Mouse (Mus musculus) urinary bladder, postnatal 4 days (tissue): ENCODE measurements around the gene Pole4.
"Not testable (repeated sequence)": the region's sequence is repeated elsewhere in the genome, so short reads cannot be mapped to it uniquely, and the experiment has no call there.

Source experiments
- DNase-seq, 2 experiments: peaks; one replicate each; pipeline ENCODE4 v3.0.0; 2021 to 2022; ENCODE audit warnings: low spot score in 2 of 2

The Pole4 gene

DNA sequence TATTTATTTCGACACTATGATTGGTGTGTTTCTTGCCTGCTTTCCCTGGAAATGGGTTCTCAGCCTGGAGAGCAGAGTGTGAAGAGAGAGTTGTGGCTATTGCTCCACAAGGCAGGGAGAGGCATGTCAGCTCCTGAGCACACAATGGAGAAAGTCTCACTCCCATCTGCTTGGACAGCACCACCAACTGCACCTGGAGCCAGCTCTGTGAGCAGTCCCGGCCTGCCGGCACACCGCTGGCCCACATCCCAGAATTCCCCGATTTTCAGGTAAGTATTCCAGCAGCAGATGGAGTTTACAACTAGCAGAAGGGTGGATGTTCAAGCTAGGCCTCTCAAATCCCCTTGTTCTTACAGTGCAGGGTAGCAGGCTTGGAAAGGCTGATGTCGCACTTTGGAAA is 10.1 kb upstream of the Pole4 start:
- no peak for DNase-seq

DNA sequence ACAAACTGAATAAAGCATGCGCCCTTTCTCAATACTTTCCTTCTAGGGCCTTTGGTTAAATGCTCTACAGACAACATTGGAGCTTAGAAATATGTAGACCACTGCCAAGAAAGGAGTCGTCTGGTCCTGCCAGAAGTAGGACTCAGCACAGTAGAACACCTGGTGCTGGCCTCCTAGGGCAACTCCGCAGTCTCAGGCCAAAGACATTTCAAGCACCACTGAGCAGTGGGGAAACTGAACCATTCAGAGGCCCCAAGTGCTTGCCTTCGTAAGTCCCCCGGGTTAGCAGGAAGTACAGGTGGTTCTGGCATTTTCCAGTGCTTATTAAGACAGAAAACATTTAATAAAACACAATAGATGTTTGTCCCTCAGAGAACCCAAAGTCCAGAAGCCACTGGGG is 9.7 kb upstream of the Pole4 start:
- DNase-seq = no peak

DNA sequence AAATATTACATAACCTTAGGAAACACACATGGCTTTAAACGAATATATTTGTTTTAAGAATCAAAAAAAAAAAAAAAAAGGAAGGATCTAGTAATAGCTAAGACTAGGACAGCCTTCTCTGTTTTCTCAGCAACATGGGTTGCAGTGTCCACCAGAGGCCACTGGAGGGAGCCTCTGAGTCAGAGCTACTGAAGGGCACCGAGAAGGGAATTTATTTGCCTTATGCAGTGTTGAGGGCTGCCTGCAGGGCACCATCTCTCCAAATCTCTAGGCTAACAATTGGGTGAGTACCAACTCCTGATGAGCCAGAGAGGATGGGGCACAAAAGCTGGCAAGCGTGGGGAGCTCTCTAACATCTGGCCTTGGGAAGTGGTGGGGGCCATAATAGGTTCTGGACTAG is 9.1 kb upstream of the Pole4 start:
- peak; percentile 72 to 77 for DNase-seq

DNA sequence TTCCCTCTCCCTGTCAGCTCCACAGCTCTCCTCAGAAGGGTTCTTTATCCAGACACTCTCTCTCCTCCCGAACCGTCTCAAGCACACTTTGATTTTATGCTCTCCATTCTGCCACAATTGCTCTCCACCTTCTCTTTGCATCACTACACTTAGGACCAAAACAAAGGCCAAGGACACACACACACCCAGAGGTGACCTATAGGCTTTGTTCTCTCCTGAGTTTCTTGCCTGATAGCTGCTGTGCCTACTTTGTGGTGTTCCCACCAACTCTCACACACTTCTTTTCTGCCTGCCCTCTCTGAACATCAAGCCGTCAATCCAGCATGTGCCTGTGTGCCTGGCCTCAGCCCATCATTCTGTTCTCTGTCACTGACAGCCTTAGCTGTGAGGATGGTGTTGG is 2.6 kb upstream of the Pole4 start:
- no peak for DNase-seq

DNA sequence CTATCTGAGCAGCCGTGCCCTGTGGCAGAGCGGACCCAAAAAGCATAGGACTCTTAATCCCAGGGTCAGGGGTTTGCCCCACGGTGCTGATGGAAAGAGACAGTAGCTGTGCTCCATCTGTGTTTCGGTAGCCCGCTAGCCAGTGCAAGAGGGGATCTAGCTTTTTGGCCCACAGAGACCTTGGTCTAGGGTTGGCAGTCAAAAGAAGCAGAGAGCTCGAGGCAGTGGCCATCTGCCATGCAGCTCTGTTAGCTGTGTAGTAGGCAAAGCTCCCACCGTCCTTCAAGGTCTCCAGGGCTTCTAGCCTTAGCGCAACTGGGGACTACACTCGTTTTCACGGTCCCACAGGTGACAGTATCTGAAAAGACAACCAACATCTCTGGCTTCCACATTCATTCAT is 2.1 kb upstream of the Pole4 start:
- no peak for DNase-seq

DNA sequence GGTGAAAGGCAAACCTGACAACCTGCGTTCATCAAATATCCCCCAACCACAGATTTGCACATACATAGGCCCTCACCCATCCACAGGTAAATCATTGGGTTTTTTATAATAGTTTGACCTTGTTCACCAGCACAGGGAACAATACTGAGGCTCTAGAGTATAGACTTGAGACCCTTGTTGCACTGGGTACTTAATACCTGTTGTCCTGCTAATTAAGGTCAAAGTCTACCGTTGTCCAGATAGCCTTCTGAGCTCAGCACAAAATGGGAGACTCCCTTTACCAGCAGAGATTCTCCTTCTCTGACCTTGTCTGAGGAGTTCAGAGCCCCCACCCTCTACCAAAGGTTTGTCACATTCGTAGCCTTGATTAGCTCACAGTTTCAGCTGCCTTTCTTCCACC is 1.5 kb downstream of the Pole4 start:
- DNase-seq = no peak

DNA sequence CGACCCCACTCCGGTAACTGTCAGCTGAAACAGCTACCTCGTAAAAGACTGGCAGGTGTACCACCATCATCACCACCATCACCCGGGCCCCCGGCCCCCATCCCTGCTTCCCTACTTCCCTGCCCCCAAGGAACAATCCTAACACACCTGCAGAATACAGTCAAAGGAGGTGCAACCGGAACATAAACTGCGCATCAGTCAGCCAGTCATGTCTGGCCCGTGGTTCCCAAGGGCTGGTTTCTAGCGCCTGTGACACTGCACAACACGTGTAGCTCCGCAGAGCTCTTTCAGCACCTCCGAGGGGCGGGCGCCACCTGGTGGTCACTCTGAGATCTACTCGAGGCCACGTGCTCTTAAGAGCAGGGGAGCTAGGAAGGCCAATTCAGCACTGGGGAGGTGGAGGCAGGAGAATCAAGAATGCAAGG is 2.6 kb downstream of the Pole4 start:
- DNase-seq = peak; percentile 65 to 93

DNA sequence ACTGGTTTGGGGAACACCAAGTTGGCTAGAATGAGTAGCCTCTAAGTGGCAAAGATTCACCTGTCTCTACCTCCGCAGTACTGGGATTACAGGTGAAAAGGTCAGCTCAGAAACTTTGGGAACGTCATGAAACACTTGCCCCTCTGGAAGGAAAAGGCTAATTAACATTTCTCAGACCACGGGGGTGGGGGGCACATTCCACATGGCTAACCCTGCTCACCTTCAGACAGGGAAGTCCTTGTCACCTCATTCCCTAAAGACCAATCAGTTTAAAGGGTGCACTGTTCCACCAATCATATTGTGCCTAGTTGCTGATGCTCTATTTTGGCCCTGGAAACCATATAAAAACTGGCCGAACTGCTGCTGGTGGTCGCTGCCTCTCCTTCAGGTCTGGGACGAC is 3.9 kb downstream of the Pole4 start:
- no peak for DNase-seq

DNA sequence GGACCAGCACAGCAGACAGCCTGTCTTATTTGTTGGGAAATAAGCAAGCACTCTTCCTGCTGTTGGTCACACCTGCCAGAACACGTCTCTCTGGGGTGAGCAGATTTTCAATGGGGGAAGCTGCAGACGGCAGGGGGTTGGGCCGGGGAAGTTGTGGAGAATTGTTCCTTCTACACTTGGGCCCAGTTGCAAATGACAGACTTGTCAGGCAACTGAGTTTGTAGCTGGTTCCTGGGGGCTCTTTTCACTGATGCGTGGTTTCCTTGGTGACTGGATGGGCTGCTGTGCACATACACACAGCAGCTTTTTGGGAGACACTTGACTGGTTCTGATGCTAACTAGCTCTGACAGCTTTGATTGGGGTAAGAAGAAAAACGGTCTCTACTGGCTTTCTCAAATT is 5.3 kb downstream of the Pole4 start:
- no peak for DNase-seq

DNA sequence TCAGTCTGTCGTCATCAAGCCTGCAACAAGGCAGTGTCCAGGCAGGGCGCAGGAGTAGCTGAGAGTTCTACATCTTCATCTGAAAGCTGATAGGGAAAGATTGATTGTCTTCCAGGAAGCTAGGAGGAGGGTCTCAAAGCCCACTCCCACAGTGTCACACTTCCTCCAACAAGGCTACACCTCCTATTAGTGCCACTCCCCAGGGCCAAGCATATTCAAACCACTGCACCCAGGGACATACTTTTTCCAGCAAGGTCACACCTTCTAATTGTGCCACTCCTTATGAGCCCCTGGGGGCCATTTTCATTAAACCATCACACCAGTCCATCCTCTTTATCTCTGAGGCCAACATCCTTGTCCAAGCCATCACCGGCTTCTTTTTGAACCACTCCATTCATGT is 8.4 kb downstream of the Pole4 start:
- DNase-seq = no peak

DNA sequence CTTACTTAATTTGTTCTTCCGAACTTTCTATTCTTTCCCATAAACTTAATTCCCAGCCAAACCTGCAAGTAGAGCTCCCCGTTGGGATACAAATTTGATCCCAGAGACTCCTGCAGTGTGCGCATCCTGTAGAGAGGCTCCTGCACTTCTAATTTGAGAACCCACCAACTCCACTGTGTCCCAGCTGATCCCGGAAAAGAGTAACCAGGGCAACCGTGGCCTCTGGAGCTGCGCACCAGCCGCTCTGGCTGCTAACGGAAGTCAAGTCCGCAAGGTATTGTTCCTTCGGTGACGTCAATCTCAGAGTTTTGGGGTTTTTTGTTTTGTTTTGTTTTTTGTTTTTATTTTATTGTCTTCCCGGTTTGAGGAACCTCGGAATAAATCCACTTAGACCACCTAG is 10.5 kb downstream of the Pole4 start:
- DNase-seq = no peak

DNA sequence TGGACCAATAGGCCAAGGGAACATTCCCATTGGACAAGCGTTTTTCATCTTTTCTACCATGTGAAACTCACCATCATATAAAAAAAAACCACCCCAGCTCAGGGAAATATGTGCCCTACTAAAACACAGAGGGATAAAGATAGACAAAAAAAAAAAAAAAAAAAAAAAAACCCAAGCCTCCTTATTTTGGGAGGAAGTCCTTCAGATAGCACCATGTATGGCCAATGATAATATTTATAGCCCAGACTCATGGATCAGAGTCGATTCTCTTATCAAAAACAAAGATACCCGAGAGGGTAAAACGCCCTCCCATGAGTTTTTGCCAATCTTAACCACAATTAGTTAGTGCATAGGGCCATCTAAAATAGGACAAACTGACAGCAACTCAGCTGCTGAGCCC is 15.7 kb downstream of the Pole4 start:
- no peak for DNase-seq

DNA sequence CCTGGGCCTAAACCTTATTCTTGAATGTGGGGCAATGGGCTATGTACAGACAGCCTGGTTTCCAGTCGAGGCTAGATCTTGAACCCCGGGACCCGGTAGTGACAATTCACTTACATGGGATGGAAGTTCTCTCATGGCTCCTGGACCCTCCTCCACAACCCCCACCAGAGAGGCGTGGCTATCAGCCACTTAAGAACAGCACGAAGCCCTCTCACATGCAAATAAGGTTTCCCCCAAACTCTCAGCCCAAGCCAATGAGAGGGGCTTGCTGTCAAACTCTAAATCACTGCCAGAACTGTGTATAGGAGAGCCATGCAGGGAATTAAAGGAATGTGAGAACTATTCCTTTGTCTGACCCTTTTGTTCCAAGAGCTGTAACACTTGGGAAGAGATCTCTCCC is 16.6 kb downstream of the Pole4 start:
- not testable (repeated sequence) for DNase-seq

DNA sequence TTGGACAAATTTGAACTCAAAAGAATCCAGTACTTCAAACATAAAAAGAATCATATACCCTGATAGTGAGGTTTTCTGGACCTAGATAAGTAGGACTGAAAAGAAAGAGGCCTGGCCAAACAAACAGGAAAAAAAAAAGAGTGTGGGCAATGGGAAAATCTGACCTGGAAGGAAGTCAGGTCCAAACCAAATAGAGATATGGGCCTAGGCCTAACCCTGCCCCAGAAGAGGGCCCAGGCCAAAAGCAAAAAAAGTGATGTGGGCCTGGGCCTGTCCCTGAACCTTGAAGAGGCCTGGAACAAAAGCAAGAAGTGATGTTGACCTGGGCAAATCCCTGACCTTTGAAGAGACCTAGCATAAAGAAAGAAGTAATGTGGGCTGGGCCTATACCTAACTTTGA is 21.0 kb downstream of the Pole4 start:
- DNase-seq = no peak

DNA sequence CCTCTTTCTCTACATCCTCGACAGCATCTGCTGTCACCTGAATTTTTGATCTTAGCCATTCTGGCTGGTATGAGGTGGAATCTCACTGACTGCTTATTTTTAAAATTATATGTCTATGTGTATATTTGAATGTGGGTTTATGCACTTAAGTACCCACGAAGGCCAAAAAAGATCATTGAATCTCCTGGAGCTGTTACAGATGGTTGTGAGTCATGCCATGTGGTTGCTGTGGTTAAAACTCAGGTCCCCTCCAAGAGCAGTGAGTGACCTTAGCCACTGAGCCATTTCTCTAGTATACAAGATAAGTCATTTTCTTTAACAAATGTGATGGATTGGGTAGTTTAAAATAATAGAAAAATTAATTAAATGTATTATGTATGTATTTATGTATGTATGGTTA is 25.9 kb downstream of the Pole4 start:
- not testable (repeated sequence) for DNase-seq

DNA sequence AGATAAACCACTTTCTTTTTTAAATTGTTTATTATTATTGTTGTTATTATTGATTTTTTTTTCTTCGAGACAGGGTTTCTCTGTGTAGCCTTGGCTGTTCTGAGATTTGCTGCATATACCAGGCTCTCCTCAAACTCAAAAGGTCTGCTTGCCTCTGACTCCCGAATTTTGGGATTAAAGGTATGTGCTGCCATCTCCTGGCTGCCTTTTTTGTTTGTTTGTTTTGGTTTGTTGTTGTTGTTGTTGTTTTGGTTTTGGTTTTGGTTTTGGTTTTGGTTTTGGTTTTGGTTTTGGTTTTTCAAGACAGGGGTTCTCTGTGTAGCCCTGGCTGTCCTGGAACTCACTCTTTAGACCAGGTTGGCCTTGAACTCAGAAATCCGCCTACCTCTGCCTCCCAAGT is 27.5 kb downstream of the Pole4 start:
- not testable (repeated sequence) for DNase-seq

DNA sequence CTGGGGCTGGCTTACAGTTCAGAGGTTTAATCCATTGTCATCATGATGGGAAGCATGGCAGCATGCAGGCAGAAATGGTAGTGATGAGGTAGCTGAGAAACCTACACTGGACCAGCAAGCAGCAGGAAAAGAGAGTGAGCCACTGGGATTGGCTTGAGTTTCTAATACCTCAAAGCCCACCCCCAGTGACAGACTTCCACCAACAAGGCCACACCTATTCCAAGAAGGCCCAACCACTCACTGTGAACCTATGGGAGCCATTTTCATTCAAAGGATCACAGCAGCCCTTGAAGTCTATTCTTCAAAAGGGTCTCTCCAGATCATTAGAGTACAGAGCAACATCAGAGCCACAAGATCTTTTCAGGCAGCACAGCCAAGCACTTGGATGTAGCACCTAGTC is 38.7 kb downstream of the Pole4 start:
- no peak for DNase-seq

DNA sequence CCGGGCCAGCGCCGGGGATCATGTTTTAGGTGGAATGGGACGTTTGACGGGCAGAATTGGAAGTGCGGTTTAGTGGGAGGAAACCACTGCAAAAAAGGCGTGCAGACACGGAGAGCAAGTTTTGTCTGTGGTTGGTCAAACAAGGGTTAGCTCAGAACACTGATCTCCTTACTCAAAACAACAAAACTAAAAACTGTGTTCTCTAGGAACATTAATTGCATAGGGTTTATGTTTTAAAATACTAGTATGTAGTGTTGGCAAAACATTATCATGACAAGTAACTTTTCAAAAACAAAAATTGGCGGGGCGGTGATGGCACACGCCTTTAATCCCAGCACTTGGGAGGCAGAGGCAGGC is 52.0 kb downstream of the Pole4 start:
- no peak for DNase-seq

DNA sequence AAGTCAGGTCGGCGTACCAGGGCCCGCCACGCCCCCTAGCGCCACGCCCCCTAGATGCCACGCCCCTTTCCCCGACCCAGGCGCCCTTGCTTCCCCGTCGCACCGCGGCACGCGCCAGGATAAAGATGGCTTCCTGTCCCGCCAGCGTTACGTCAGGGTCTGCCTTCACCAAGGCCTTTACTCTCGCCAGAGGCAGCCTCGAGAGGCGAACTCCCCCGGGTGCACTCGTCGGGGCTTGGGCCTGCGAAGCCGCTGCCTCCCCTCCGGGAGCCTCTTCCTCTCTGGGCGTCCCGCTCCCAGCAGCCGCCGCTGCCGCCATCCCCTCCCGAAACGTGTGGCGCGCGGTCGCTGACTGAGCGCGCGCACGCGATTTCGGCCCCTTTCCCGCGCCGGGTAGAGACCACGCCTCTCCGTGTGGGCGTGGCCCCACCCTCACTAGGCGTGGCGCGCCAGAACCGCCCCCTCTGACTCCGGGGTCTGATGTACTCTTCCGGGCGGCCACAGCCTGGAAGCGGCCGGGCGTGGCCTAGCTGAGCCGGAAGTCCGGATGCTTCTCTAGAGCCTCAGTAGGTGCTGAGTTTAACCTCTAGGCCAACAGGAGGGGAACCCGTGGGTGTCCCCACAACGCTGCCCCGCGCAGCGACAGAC is 52.5 kb downstream of the Pole4 start:
- DNase-seq = peak; percentile 95 to 98

DNA sequence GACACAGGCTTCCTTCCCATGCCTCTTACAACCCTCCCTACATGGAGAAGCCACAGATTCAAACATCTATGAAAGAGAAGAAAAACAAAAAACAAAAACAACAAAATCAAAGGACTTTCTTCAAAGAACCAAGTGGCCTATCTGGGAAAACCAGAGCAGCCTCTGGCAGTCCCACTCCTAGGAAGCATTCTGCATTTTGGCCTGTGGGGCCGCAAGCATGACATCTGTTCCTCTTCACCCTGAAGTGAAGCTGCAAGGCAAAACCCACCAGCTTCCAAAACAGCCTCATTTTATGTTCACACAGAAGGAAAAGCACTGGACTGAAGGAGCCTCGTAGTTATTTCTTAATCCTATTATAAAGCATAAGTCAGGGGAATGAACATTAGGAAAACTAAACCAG is 56.1 kb downstream of the Pole4 start:
- DNase-seq = no peak

DNA sequence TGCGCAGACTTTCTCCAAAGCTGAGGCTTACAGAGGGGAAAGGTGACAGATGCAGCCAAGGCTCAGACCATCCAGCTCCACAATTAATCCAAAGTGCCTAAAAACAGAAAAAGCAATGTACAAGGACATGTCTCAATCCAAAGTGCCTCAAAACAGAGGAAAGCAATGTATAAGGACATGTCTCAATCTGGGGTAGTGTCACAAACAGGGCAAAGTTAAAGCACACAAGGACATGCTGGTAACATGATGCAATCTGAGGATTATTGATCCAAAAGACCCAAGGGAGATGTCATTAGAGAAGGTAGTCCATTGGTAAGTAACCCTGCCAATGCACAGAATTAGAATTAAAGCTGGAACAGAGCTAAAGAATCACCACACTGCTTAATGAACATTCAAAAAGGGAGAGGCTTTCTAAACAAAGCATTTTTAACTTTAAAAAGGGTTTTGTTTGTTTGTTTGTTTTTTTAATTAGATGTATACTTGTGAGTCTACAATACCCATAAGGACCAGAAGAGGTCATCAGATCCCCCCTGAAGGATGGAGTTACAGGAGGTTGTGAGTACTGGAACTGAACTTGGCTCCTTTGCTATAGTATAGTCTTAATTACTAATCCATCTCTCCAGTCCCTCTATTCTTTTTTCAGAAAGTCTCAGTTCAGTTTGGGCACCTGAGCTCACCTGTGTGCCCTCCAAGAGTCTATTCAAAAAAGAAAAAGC is 57.1 kb downstream of the Pole4 start:
- no peak for DNase-seq

DNA sequence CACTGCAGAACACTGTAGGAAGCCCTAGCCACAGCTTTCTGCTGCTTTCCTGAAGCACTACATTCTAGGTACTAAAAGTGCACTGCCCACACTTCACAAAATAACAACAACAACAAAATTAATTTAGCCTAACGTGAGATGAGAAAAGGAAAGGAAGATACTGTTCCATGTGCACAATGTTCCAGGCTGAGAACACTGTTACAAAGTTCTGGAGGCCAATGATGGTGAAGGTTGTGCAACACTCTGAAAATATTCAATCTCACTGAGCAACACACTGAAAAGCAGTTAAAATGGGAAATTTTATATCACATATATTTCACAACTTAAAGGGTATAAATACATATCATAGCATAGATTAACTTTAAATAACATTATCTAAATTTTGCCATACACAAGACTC is 58.2 kb downstream of the Pole4 start:
- DNase-seq = no peak

DNA sequence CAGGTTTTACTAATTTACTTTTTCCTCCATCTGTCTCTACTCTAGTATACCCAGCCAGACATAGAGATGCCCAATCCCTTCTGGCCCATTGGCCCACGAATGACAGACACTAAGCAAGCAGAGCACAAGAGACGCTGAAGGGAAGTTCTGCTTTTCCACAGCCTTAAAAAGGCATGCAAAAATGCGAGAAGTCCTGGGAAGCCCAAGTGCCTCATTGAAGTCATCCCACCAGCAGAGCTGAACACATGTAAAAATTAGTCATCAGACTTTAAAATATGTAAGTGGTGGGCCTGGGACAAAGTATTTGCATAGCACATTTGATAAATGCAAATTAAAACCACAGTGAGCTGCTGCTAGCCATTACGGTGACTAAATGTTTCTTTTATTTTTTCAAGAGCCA is 65.1 kb downstream of the Pole4 start:
- no peak for DNase-seq

DNA sequence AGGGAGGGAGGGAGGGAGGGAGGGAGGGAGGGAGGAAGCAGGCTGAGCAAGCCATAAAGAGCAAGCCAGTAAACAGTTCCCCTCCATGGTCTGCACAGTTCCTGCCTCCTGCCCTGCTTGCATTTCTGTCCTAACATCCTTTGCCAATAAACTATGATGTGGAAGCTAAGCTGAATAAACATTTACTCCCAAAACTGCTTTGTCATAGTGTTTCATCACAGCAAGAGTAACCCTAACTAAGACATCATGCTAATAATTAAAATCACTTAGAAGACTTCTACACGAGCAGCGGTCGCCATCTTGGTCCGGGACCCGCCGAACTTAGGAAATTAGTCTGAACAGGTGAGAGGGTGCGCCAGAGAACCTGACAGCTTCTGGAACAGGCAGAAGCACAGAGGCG is 79.8 kb downstream of the Pole4 start:
- not testable (repeated sequence) for DNase-seq
